Mouse (Mus musculus) intestine, postnatal 0 days (tissue): ENCODE data around the gene Mdm2. TPM values are rescaled to one million over a fixed set of nuclear protein-coding genes. Genes with fewer than 3 reads are reported as not detected.

ENCODE experiments used
- ATAC-seq: fragments of 200-750 bp; cut with Nextera tagmentation; 2 replicates; pipeline ENCODE4 v1.8.0; 2017; ENCODE audit warnings: mild to moderate bottlenecking, moderate TSS enrichment, moderate library complexity
- H3K27ac ChIP-seq: fragments of 300-500 bp; sonication (generic); 2 replicates; pipeline ENCODE4 v1.5.1; 2014; ENCODE audit warnings: mild to moderate bottlenecking, low read depth, low read length, moderate library complexity
- H3K27me3 ChIP-seq: fragments of 300-500 bp; sonication (generic); replicated peaks from 2 replicates; pipeline ENCODE4 v1.6.1; 2014; ENCODE audit warnings: low read length, mixed read lengths; ENCODE audit not compliant: control insufficient read depth, insufficient read depth
- H3K36me3 ChIP-seq: fragments of 300-500 bp; sonication (generic); 2 replicates; pipeline ENCODE4 v1.6.1; 2014; ENCODE audit warnings: mild to moderate bottlenecking, moderate library complexity; ENCODE audit not compliant: control insufficient read depth, insufficient read depth
- H3K4me1 ChIP-seq: fragments of 300-500 bp; sonication (generic); replicated peaks from 2 replicates; pipeline ENCODE4 v1.6.1; 2014; ENCODE audit warnings: antibody characterized with exemption, low read length, mixed read lengths; ENCODE audit not compliant: control insufficient read depth, insufficient read depth
- H3K4me2 ChIP-seq: fragments of 300-500 bp; sonication (generic); replicated peaks from 2 replicates; pipeline ENCODE4 v1.6.1; 2014; ENCODE audit warnings: low read depth, mild to moderate bottlenecking, moderate library complexity
- H3K4me3 ChIP-seq: fragments of 300-500 bp; sonication (generic); 2 replicates; pipeline ENCODE4 v1.5.1; 2014; ENCODE audit warnings: low read depth, low read length
- H3K9ac ChIP-seq: fragments of 300-500 bp; sonication (generic); 2 replicates; pipeline ENCODE4 v1.6.1; 2014; ENCODE audit warnings: mild to moderate bottlenecking, low read depth, low read length
- H3K9me3 ChIP-seq: fragments of 300-500 bp; sonication (generic); 2 replicates; pipeline ENCODE4 v1.6.1; 2016; ENCODE audit warnings: mixed run types; ENCODE audit not compliant: control insufficient read depth
- CTCF ChIP-seq: sonication (generic); IDR thresholded peaks from 2 replicates; pipeline ENCODE4 v1.5.1; 2016; ENCODE audit warnings: low read depth, mild to moderate bottlenecking, control low read depth, antibody characterized with exemption, moderate library complexity
- WGBS: fragments of 180-500 bp; shearing (Covaris S2); extraction: QIAGEN DNeasy Blood & Tissue Kit; methylation state at CpG from one replicate; pipeline ENCODE4 v1.1.7; 2014; 5-methylcytosine and 5-hydroxymethylcytosine counted together
- polyA plus RNA-seq: library from polyadenylated mRNA; unstranded; fragments of >200 nt; fragmentation: Nextera tagmentation; extraction: Ambion mirVana; gene quantifications from 2 replicates; pipeline ENCODE4 v1.2.1, GENCODE M21; 2015

Gene Mdm2
- polyA plus RNA-seq, 1 experiment from 2014 or later, result 16.5 TPM

- H3K27ac ChIP-seq, result no peak overlapping the region
- WGBS, result 94% methylated on average over 14 of the region's 14 CpGs
- no peak for ATAC-seq
These were observed 51.8 kb downstream of the Mdm2 start for GRCm38 (mm10) chr10:117658522-117659429.

GRCm38 (mm10) chr10:117657659-117658306, 52.8 kb downstream of the Mdm2 start:
- no peak overlapping the region for H3K9ac ChIP-seq
- no peaks in the 10 kb centered on the region for H3K27me3 ChIP-seq
- TF ChIP-seq CTCF, result no peak
- 87% methylated on average over 3 of the region's 3 CpGs for WGBS
- H3K27ac ChIP-seq, result no peak overlapping the region
- no peaks in the 10 kb centered on the region; the same call in 1 of the 2 replicates for H3K4me1 ChIP-seq
- H3K4me3 ChIP-seq, result no peak overlapping the region
- no peaks in the 10 kb centered on the region for H3K36me3 ChIP-seq
- ATAC-seq, result no peak
- no peak overlapping the region for H3K4me2 ChIP-seq
- no peaks in the 10 kb centered on the region for H3K9me3 ChIP-seq

More at GRCm38 (mm10) chr10:117658522-117659429, 51.8 kb downstream of the Mdm2 start:
- H3K4me3 ChIP-seq, result no peak overlapping the region
- H3K9ac ChIP-seq, result no peak overlapping the region
- no peak for TF ChIP-seq CTCF
- no peak overlapping the region for H3K4me2 ChIP-seq
- no peaks in the 10 kb centered on the region for H3K36me3 ChIP-seq
- no peaks in the 10 kb centered on the region for H3K9me3 ChIP-seq
- no peaks in the 10 kb centered on the region; the same call in 1 of the 2 replicates for H3K4me1 ChIP-seq
- H3K27me3 ChIP-seq, result no peaks in the 10 kb centered on the region

- Histone ChIP-seq H3K27me3 (no peaks in the 10 kb centered on the region), H3K4me3 (no peak overlapping the region), H3K36me3 (no peaks in the 10 kb centered on the region), H3K4me1 (no peaks in the 10 kb centered on the region; the same call in 1 of the 2 replicates), H3K27ac (no peak overlapping the region), H3K9me3 (no peaks in the 10 kb centered on the region), H3K9ac (no peak overlapping the region), H3K4me2 (no peak overlapping the region)
- no peak for TF ChIP-seq CTCF
- 79% methylated on average over 7 of the region's 7 CpGs for WGBS
- no peak for ATAC-seq
These were observed 53.4 kb downstream of the Mdm2 start for GRCm38 (mm10) chr10:117656985-117657658.

- ATAC-seq, result no peak
- H3K4me2 ChIP-seq, result no peak overlapping the region
These were observed 53.9 kb downstream of the Mdm2 start for GRCm38 (mm10) chr10:117656662-117656962.

GRCm38 (mm10) chr10:117655908-117656661, 54.5 kb downstream of the Mdm2 start:
- Histone ChIP-seq H3K27me3 (no peaks in the 10 kb centered on the region), H3K9ac (no peak overlapping the region), H3K9me3 (no peaks in the 10 kb centered on the region), H3K27ac (no peak overlapping the region), H3K36me3 (no peaks in the 10 kb centered on the region), H3K4me2 (no peak overlapping the region), H3K4me3 (no peak overlapping the region), H3K4me1 (no peaks in the 10 kb centered on the region; the same call in 1 of the 2 replicates)
- WGBS, result 55% methylated on average over 7 of the region's 7 CpGs
- ATAC-seq, result no peak
- no peak for TF ChIP-seq CTCF

More at GRCm38 (mm10) chr10:117656662-117656962, 53.9 kb downstream of the Mdm2 start:
- H3K9ac ChIP-seq, result no peak overlapping the region
- H3K27me3 ChIP-seq, result no peaks in the 10 kb centered on the region
- no peak for TF ChIP-seq CTCF
- no peak overlapping the region for H3K4me3 ChIP-seq
- no peaks in the 10 kb centered on the region for H3K9me3 ChIP-seq
- H3K27ac ChIP-seq, result no peak overlapping the region
- no peaks in the 10 kb centered on the region; the same call in 1 of the 2 replicates for H3K4me1 ChIP-seq
- 86% methylated on average over 6 of the region's 6 CpGs for WGBS
- H3K36me3 ChIP-seq, result no peaks in the 10 kb centered on the region
